Mouse (Mus musculus) kidney, adult 18-20 months (tissue): ENCODE measurements around the gene Daam1.

Experiments used
- DNase-seq: peaks from one replicate; pipeline ENCODE4 v3.0.0; 2021

The Daam1 gene

DNA sequence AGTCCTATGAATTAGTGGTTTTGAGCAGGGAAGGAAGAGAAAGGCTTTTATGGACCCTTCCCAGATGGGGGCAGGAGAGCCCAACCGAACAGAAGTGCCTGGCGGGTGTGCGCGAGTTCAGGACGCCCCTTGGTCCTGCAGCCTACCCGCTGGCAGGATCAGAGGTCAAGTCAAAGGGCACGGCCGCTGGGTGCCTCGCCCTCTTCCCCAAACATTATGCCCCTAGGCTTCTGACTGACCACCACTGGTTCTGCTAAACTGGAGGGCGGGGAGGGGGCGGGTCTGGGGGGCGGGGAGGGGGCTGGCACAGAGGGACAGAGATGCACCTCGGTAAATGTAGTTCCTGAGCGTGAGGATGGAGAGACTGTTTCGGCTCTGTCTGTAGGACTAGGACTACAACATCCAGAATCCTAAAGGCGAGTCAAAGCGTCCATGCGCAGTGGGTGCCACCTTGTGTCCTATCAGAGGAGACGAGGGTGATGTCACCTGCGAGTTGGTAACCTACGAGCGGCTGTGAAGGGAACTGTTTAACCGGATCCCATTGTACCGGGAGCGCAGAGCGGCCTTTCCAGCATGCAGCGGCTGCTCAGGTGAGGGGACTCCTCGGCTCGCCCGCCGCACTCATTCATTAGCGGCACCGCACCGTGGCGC, at the start of gene Daam1:
TSS of gene Daam1 (plus strand) at position 472 of the 651 bp plus-strand sequence.
- peak; percentile 94 for DNase-seq

DNA sequence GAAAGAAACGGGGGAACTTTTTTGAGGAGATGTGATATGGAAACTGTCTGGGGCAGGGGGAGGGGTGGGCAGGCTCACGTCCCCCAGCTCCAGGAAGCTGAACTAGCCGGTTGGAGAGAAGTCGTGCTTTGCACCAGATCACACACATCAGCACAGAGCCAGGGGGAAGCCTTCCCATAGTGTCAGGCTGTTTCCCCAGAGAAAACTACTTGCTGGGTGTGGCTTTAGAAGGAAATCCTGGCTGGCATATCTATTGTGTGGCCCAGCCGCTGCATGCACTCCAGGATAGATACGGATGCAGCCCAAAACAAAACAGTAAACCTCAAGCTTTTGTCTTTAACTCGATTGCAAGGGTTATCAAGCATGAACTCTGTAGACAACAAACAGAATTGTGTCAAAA, 49.7 kb upstream of the Daam1 start:
- no peak for DNase-seq

DNA sequence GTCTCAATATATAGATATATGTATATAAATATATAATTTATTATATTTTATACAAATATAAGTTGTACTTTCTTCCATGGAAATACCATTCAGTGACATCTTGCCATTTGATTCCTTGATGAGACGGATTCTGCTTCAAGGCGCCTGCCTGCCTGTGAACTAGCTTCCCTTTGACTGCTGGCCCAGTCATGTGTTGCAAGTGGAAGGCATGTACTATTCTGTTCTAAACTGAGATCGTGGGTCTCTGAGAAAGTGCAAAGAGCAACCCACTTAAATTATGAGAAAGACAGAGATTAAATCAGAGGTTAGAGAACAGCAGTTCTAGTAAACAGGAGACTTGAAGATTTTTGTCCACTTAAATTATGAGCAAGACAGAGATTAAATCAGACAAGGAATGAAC, 46.9 kb upstream of the Daam1 start:
- DNase-seq: no peak

DNA sequence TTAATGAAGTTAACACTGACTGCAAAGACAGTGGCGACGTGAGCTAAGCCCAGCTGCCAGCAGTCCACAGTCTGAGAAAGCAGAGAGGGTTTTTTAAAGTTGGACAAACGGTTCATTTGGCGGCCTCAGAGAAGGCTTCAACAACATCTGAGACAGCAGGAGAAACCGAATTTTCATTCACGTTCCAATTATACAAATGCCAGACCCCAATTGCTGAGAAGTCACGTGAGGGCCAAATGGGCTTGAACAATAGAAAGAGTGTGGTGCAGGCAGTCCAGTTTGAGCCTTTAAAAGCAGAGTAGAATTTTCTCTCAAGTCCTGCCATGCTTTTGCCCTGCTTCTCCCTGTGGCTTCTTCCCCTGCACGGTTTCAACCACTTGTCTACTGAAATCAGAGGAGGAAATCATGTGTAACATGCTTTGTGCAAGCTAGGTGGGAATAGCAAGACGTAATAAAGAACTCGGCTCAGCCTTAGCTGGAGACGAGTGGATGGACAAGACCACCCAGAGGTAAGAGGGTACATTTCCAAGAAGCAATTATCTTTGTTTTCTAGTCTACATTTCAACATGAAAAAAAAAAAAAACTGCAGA, 46.1 kb upstream of the Daam1 start:
- DNase-seq: no peak

DNA sequence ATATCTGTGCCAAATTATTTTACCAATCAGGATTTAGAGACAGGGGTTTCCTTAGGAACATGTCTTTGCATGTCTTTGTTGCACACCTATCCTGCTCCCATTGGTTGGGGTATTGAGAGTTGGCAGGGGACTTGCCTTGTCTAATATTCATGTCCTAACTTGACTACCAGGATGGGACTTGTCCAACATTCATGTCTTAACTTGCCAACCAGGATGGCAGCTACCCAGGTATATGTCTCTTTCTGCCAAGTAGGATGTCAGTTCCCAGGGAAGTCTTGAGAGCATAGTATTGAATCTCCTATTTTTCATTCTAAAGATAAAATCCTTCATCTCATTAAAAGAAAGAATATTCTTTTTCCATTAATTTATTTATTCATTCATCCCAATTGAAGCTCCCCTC, 44.4 kb upstream of the Daam1 start:
- DNase-seq: no peak

DNA sequence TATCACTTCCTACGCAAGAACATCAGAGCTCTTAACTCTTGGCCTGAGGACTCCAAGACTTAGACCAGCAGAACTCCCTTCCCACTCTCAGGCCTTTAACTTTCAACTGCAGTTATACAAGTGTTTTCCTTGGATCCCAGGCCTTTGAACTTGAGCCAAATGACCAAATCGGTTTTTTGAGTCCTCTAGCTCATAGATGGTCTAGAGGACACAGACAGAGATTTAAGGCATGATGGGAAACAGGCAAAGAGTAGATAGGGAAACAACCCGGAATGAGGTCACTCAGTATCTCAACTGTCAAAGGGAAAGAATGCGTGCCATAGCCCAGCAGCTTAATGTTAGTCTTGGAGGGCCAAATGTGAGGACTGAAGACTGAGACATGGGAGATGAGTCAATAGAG, 42.1 kb upstream of the Daam1 start:
- DNase-seq: no peak

DNA sequence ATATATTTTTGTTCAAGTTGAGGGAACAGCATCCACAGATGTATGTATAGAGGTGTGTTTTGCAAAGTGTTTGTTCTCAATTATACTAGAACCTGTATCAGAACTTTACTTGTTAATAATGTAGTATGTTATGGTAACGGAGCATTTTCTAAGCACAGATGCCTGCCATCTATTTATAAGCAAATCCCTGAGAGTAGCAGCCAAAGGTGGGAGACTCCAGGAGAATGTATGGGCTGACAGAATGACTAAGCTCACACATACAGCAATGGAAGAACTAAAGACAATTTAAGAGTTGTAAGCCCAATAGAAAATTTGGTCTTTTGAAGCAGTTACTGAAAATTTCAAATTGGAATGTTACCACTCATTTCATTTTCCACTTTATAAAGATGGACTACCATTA, 40.3 kb upstream of the Daam1 start:
- DNase-seq: no peak

DNA sequence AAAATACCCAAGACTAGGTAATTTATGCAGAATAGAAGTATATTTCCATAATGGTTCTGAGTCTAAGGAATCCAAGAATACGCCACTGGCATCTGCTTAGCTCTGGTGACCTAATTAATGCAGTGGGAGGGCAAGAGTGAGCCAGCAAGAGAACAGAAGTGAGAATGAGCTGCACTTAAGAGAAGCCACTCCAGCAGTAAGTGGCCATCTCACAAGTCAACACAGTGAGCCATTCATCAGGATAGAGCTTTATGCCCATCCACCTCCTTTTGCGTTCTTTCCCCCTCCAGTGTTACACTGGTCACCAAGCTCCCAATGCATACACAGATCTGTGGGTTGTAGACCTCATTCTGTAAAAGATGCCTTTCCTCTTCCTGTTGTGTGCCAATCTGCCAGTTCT, 37.8 kb upstream of the Daam1 start:
- DNase-seq: no peak

DNA sequence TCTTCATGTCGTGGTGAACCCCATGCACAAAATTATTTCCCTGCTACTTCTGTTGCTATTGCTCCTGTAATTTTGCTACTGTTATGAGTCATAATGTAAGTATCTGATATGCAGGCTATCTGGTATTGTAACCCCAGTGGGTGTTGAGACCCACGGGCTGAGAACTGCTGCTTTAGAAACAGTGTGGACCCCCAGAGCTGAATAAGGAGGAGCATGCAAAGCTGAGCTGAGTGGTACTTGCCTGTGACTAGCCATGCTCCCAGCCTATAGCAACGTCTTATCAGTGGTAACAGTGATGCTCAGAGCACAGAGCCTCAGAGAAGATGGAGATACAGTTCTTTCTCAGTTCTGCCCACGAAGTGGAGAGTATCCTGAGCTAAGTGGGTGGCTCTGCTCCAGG, 35.3 kb upstream of the Daam1 start:
- DNase-seq: no peak

DNA sequence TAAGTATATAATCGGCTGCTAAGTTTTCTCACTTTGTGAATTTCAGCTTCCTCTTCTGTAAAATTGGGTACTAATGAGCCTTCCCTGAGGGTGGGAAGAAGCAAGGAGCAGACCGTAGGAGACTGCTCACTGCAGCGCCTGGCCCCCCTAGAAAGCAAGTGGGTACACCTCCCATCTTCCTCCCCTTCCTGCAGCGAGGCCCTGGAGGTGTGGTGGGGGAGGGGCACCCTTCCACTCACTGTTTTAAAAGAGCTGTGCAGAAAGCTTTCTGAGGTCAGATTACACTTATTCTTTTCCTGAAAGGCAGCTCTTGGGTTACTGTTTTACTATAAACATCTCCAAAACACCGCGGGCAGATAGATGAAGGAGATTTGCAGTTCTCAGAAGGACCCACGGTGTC, 34.4 kb upstream of the Daam1 start:
- DNase-seq: peak; percentile 32

DNA sequence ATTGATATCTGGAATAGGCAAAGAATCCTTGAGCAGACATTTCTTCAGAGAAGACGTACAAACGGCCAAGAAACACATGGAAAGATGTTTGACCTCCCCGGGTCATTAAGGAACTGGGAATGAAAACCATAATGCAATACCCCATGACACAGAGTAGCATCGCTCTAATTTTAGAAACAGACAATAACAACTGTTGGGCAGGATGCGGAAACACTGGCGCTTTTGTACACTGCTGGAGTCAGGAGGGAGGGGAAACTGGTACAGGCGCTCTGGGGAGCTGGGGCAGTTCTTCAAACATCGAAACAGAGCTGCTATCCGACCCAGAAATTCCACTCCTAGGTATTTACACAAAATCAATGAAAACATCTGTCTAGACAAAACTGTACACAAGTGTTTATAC, 23.6 kb upstream of the Daam1 start:
- DNase-seq: no peak

DNA sequence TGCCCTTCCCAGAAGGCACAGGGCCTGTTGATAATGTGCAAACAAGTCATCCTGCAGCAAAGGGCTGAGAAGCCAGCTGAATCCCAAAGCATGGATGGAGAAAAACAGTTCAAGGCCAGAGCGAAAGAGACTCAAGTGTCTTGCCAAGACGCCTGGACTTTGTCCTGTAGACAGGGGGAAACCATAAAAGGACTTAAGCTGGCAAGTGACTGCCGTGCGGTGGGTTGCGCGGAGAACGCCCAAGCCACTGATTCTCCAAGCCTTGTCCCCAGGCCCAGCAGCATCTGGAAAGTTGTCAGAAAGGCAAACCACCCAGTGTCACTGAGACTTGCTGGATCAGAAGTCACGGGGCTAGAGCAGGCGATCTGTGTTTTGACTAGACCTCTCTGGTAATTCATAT, 22.2 kb upstream of the Daam1 start:
- DNase-seq: peak; percentile 57

DNA sequence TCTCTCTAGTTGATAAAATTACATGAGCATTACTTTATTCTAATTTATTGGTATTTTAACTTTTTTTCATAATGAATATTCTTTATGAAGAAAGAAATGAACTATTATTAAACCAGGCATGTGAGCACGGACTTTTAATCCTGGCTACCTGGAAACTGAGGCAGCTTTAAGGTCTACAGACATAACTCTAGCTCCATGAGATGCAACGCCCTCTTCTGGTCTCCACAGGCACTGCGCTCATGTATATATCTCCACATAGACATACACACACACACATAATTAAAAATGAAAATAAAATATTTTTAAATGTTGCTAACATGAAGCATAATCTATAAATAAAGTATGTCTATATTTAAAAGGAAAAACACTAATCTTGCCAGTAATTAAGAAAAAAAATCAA, 21.3 kb upstream of the Daam1 start:
- no peak for DNase-seq

DNA sequence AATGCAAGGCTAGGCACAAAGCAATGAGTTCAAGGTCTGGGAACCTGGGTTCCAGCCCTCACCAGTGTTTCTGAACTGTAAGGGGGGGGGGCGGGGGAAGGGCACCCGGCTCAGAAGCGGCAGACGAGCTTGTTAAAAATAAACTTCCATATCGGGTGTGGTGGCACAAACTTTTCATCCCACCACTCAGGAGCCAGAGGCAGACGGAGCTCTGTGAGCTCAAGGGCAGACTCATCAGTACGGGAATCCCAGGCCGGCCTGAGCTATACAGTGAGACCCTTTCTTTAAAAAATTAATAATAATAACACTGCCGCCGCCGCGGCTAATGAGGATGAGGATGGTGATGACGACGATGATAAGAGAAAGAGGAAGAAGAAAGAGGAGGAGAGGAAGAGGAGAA, 18.3 kb upstream of the Daam1 start:
- no peak for DNase-seq

DNA sequence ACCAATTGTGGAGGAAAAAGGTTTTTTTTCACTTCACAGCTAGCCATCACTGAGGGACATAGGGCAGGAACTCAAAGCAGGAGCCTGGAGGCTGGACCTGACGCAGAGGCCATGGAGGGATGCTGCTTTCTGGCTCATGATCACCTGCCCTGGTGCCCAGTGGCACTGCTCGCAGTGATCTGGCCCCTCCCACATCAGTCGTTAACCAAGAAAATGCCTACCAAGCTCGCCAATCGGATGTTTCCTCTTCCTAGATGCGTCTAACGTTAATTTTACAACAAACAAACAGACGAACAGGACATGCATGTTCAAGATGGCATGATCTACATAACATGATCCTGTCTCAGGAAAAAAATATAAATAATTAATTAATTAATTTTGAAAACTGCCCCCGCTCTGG, 17.6 kb upstream of the Daam1 start:
- no peak for DNase-seq

DNA sequence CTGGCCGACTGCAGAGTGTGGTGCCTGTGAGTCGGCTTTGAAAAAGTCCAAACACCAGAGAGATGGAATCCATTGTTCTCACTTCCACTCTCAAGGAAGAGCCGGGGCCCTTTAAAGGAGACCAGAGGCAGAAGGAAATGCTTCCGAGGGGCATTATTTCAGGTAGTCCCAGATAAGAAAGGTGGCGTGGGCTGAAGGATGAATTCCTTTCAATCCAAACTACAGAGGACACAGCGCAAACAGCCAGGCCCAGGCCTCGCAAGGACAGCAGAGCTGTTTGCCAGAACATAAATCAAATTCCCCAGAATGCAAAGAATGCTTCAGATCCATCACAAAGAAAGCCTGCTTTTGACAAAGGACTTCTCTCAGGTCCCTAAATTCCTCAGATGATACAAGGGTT, 17.1 kb upstream of the Daam1 start:
- DNase-seq: no peak

DNA sequence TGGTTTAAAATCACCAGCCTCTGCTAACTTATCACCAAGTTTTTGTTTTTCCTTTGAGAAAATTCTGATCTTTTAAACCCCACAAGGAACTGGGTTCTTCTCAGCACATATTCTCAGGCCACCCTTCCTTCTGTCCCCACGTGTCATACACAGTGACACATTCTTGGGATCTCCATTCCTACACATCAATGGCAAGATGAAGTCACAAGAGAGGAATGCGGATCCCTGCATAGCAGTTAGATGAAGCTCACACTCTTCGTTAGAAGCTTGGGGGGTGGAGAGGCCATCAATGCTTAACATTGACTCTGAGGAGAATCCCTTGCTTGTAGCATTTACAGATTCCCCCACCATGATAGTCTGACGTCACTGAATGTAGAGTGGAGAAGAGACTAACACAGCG, 10.8 kb upstream of the Daam1 start:
- no peak for DNase-seq

DNA sequence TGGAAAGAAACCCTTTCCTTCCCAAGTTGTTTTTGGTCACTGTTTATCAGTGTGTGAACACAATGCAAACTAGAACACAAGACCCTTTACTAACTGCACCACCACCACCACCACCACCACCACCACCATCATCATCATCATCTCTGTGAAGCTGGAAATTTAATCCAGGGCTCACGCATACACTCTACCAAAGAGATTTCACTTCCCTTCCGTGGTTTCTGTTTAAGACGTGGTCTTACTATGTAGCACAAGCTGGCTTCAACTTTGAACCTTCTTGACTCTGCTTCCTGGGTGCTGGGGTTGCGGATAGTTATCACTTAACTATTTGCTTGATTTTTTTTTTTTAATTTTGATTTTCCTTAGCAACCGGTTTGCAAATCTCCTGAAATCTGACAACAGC, 9.6 kb upstream of the Daam1 start:
- no peak for DNase-seq

DNA sequence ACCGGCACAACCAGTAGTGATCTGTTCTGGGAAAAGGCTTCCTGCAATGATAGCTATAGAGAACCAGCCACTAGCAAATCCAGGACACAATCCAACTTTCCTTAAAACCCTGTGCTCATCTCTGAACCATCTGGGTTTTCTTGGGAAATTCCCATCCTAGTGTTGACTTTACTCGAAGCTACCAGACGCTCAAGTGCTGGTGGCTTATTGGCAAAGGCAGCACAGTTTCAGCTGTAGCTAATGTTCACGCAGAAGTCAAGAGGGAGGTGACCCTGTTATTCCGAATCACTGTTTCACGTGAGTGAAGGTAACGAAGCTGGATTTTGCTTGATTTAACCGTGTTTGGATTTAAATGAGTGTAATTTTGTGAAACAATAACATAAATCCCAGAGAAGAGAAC, 9.1 kb upstream of the Daam1 start:
- no peak for DNase-seq

DNA sequence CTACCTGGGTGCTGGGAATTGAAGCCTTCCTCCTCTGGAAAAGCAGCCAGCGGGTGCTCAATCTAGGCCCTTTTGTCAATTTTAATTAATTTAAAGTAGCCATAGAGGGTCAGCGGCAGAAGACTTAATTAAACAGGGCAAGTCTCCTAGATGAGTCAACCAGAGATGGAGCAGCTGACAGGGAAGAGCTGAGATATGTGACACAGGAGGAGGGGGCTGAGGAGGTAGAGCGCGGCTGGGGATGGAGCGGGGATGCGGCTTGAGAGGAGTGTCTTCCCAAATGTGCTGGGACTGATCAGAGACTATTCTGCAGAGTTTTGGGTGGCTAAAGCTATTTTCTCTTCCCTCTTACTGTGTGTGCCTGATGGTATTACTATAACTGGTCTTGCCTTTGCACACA, 6.0 kb upstream of the Daam1 start:
- DNase-seq: no peak

DNA sequence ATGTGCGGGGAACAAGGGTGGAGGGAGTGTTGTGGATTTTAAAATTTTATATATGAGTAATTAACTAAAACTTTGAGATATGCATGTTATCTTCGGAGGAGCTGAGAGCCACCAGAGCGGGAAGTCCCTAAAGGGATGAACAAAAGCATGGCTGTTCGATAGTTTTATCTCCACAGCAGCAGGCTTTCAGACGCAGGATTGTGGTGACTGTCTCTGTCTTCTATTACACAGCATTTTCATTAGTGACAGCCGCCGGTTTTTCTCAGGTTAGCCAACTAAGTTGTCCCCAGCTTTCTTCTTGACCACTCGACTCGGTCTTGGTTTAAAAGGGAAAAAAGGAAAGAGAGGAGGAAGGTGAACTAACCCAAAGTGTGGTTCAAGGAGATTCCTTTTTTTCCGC, 739 bp upstream of the Daam1 start:
- no peak for DNase-seq

DNA sequence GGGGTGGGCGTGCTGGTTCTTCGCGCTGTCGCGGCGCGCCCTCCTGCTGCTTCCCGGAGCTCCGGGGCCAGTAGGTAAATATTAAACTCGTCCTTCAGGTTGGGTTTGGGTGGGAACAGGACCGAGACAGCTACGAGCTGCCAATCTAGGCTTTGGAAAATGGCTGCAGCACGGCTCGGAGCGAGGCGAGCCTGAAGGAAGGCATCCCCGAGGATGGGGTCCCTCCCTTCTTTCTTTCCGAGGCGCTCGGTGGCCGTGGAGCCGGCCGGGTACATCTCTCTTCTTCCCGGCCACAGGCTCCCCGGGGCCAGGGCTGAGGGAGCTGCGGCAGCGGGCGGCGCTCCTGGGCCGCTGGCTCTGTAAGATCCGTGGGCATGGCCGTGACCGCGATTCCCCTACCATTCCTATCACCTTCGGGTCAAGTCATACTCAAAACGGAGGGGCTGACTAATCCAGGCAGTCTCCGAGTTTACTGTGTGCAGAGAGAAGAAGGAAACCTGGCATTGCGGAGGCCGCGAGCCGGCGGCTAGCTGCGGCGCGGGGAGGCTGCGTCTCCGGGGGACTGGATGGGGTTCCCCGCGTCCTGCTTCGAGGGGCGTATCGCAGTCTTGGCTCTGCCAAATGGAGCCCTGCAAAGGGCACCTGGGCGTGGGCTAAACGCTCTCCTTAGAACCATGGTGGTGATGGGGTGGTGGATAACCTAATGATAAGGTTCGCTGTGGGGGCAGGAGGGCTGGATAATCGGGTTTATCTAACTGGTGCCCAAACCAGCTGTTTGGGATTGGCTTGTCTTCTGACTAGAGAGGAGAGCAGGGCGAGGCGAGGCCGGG, 595 bp downstream of the Daam1 start:
- DNase-seq: no peak

DNA sequence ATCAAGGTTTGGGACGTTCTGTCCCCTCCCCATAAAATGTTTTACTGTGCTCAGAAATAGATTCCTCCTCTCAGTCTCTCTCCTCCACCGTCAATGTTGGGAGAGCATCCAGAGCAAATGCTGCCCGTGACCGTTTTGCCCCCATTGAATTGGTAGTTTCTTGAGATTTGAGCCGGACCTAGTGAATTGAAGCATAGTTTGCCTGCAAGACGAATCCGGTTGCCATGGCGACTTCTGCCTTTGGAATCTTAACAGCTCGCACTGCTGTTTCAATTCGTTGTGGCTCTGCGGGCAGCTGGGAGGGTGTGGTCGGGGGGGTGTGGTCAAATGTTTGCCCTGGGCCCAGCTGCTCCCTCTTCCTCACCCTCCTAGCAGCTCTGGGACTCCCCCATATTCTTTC, 1.3 kb downstream of the Daam1 start:
- DNase-seq: peak; percentile 56

DNA sequence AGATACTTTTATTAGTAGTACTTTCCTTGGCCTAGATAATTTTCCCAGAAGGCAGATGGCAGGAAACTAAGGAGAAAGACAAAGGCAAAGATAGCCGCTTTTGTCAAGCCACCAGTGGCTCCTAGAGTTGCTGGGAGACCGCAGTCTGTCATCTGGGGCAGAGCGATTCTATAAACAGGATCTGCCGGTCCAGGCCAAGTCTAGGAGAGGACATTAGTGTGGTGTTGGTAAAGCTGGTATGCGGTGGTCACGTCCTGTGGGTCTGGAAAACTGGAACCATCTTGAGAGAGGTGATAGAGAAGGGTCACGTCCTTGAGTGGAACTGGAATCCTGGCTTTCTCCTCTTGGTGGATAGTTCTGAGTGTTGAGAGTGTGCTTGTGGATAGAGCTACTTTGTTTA, 3.2 kb downstream of the Daam1 start:
- DNase-seq: no peak
